Mouse (Mus musculus) liver, embryonic 13.5 days (tissue): Measurements from ENCODE around the gene Bola1. TPM values are rescaled to one million over a fixed set of nuclear protein-coding genes. Genes with fewer than 3 reads are reported as not detected.
"Not testable (repeated sequence)": the region's sequence is repeated elsewhere in the genome, so short reads cannot be mapped to it uniquely, and the experiment has no call there.

Source experiments
- ATAC-seq: fragments of 200-750 bp; cut with Nextera tagmentation; 2 replicates; pipeline ENCODE4 v1.8.0; 2017; ENCODE audit warnings: low read depth, mild to moderate bottlenecking, moderate number of reproducible peaks, moderate library complexity
- DNase-seq: peaks from one replicate; pipeline ENCODE4 v3.0.0; 2022
- H3K27ac ChIP-seq: fragments of 300-500 bp; sonication (generic); 2 replicates; pipeline ENCODE4 v1.5.1; 2015; ENCODE audit warnings: moderate library complexity, mild to moderate bottlenecking, inconsistent platforms
- H3K27me3 ChIP-seq: fragments of 300-500 bp; sonication (generic); 2 replicates; pipeline ENCODE4 v1.6.1; 2015; ENCODE audit warnings: mild to moderate bottlenecking, inconsistent platforms
- H3K36me3 ChIP-seq: fragments of 300-500 bp; sonication (generic); 2 replicates; pipeline ENCODE4 v1.6.1; 2015; ENCODE audit warnings: mild to moderate bottlenecking, inconsistent platforms
- H3K4me1 ChIP-seq: fragments of 300-500 bp; sonication (generic); replicated peaks from 2 replicates; pipeline ENCODE4 v1.6.1; 2015; ENCODE audit warnings: inconsistent platforms
- H3K4me2 ChIP-seq: fragments of 300-500 bp; sonication (generic); 2 replicates; pipeline ENCODE4 v1.6.1; 2015; ENCODE audit warnings: inconsistent platforms, mild to moderate bottlenecking, moderate library complexity
- H3K4me3 ChIP-seq: fragments of 300-500 bp; sonication (generic); replicated peaks from 2 replicates; pipeline ENCODE4 v1.5.1; 2015; ENCODE audit warnings: mild to moderate bottlenecking, inconsistent platforms
- H3K9ac ChIP-seq: fragments of 300-500 bp; sonication (generic); 2 replicates; pipeline ENCODE4 v1.6.1; 2015; ENCODE audit warnings: mild to moderate bottlenecking, inconsistent platforms
- H3K9me3 ChIP-seq: fragments of 300-500 bp; sonication (generic); replicated peaks from 2 replicates; pipeline ENCODE4 v1.6.1; 2016; ENCODE audit warnings: inconsistent platforms
- WGBS: fragments of 180-500 bp; shearing (Covaris S2); methylation state at CpG from one replicate; pipeline ENCODE4 v1.1.7; 2015; ENCODE audit not compliant: insufficient replicate concordance; 5-methylcytosine and 5-hydroxymethylcytosine counted together
- polyA plus RNA-seq: library from polyadenylated mRNA; unstranded; fragments of >200 nt; fragmentation: Nextera tagmentation; extraction: Ambion mirVana; gene quantifications from 2 replicates; pipeline ENCODE4 v1.2.1, GENCODE M21; 2015

Bola1 gene
- polyA plus RNA-seq, 1 experiment from 2014 or later = 56.1 TPM

DNA sequence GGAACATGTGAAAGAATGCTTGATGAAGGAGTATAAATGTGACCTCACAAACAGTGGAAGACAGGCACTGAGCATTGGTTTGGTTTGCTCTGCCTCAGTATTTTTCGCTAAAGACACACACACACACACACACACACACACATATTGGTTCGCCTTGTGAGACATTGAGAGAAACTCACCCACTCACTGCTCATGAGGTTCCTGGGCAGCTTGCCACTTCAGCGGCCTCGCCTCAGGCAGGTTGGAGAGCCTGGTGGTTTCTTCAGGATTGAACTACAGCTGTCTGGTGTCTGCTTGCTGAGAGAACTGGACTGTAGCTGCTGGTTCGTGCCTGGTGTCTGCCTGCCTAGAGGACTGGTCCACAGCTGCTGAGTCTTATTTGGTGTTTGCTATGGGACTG, 40.7 kb upstream of the Bola1 start:
- Histone ChIP-seq H3K9ac (no peak overlapping the region), H3K27ac (no peak overlapping the region), H3K9me3 (no peaks in the 10 kb centered on the region), H3K27me3 (no peaks in the 10 kb centered on the region), H3K36me3 (no peaks in the 10 kb centered on the region), H3K4me2 (no peak overlapping the region), H3K4me3 (no peak overlapping the region), H3K4me1 (peaks cover 53% of the 10 kb centered on the region)
- ATAC-seq (no peak), DNase-seq (no peak)
- WGBS = 74% methylated on average over 5 of the region's 5 CpGs

DNA sequence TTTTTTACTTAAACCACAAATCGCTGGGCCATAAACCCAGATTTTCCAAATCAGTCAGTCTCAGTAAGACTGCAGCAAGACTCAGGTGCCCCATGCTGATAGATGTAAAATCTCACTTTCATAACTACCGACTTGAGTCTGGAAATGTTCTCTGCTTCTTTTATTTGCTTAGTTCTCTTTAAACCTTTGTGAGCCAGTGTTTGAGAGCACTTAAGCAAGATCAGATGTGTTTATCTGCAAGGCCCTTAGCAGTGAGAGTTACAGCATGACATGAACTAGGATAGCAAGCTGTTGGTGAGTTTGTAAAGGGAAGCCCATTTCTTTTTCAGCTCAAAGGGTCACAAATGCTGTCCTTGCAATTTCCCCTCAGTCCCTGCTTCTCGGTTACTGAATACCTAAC, 37.7 kb upstream of the Bola1 start:
- Histone ChIP-seq H3K27me3 (no peaks in the 10 kb centered on the region), H3K36me3 (no peaks in the 10 kb centered on the region), H3K4me2 (no peak overlapping the region), H3K27ac (no peak overlapping the region), H3K4me1 (peaks cover 65% of the 10 kb centered on the region), H3K9me3 (no peaks in the 10 kb centered on the region), H3K9ac (no peak overlapping the region), H3K4me3 (no peak overlapping the region)
- ATAC-seq = no peak
- no peak for DNase-seq
- WGBS = 73% methylated on average over 3 of the region's 3 CpGs

DNA sequence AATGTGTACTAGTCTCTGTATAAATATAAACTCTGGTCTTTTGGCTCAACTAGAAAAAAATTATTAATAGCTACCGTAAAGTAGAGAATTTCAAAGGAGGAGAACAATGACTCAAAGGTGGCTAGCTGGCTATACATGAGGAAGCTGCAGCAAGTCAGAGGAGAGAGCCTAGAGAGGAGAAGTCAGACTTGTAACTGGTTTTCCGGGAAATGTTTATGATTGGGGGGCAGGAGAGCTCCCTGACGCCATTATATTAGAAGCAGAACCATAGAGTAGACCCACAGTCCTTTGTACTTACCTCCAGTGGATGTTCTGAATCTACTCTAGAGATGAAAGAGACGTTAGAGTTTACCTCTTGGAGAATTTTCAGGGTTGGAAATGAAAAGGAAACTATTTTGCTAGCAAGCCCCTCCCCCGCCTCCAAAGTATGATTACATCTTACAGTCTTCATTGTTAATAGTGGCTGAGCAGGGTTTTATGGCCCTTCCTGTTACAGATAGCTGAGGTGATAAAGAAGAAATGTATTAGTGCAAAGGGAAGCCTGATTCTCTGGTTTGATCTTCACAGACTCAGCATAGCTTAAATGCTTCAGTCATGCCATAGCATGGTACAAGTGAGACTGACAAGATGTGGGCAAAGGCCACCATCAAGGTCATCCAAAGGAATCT, 36.6 kb upstream of the Bola1 start:
- Histone ChIP-seq H3K9me3 (no peaks in the 10 kb centered on the region), H3K4me2 (no peak overlapping the region), H3K27ac (peak overlapping the region; percentile 89; the same call in 1 of the 2 replicates), H3K9ac (peak overlapping the region; percentile 52), H3K27me3 (no peaks in the 10 kb centered on the region), H3K36me3 (no peaks in the 10 kb centered on the region), H3K4me3 (no peak overlapping the region), H3K4me1 (peaks cover 57% of the 10 kb centered on the region)
- ATAC-seq (no peak), DNase-seq (no peak)
- WGBS = 63% methylated on average over 5 of the region's 5 CpGs

DNA sequence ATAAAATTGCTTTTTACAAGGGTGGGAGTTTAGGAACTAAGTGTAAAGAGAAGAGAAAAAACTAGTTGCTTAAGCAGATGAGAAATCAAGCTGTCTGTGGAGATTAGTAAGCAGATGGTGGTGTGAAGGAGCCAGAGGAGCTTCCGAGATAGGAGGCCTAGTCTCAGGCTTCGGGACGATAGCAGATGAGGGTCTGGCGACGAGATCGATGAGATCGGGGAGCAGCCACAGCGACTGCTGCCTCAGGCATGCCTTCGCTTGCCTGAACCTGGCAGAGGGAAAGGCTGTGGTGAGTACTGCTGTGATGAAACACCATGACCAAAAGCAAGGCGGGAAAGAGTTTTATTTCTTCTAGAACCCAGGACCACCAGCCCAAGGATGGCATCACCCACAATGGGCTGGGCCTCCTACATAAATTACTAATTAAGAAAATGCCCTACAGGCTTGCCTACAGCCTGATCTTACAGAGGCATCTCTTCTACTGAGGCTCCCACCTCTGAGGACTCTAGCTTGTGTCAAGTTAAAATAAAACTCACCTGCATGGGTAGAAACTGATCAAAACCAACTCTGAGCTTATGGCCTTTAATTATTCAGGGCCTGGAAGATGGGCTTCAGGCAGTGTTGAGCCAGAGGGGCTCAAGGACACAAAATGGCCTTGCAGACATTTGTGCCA, 35.3 kb upstream of the Bola1 start:
- Histone ChIP-seq H3K9ac (peak overlapping the region; percentile 68), H3K4me1 (peaks cover 66% of the 10 kb centered on the region), H3K9me3 (no peaks in the 10 kb centered on the region), H3K4me2 (peak overlapping the region; percentile 49), H3K27me3 (no peaks in the 10 kb centered on the region), H3K4me3 (peak overlapping the region; percentile 20; the same call in 1 of the 2 replicates), H3K36me3 (no peaks in the 10 kb centered on the region), H3K27ac (peak overlapping the region; percentile 89)
- peak; percentile 77 for DNase-seq
- WGBS = 10% methylated on average over 10 of the region's 10 CpGs
- peak; percentile 93 for ATAC-seq

GRCm38 (mm10) chr3:96251787-96252186, 32.3 kb upstream of the Bola1 start:
- Histone ChIP-seq H3K4me3 (no peak overlapping the region), H3K4me2 (no peak overlapping the region), H3K4me1 (peaks cover 82% of the 10 kb centered on the region), H3K27ac (peak overlapping the region; percentile 57; the same call in 1 of the 2 replicates), H3K36me3 (no peaks in the 10 kb centered on the region), H3K9ac (no peak overlapping the region), H3K9me3 (no peaks in the 10 kb centered on the region), H3K27me3 (no peaks in the 10 kb centered on the region)
- DNase-seq = no peak
- WGBS = 73% methylated on average over 3 of the region's 3 CpGs
- no peak for ATAC-seq

GRCm38 (mm10) chr3:96250890-96251289, 31.4 kb upstream of the Bola1 start:
- Histone ChIP-seq H3K36me3 (no peaks in the 10 kb centered on the region), H3K9ac (peak overlapping the region; percentile 63), H3K27me3 (no peaks in the 10 kb centered on the region), H3K27ac (peak overlapping the region; percentile 93), H3K4me3 (no peak overlapping the region), H3K4me1 (peaks cover 75% of the 10 kb centered on the region), H3K9me3 (no peaks in the 10 kb centered on the region), H3K4me2 (peak overlapping the region; percentile 32)
- ATAC-seq (no peak), DNase-seq (no peak)
- WGBS = 49% methylated on average over 3 of the region's 3 CpGs

- peak overlapping the region; percentile 69 for H3K4me2 ChIP-seq
- no peak for DNase-seq
- WGBS = 62% methylated on average over 4 of the region's 4 CpGs
Measured at GRCm38 (mm10) chr3:96249034-96249345, 29.5 kb upstream of the Bola1 start.

DNA sequence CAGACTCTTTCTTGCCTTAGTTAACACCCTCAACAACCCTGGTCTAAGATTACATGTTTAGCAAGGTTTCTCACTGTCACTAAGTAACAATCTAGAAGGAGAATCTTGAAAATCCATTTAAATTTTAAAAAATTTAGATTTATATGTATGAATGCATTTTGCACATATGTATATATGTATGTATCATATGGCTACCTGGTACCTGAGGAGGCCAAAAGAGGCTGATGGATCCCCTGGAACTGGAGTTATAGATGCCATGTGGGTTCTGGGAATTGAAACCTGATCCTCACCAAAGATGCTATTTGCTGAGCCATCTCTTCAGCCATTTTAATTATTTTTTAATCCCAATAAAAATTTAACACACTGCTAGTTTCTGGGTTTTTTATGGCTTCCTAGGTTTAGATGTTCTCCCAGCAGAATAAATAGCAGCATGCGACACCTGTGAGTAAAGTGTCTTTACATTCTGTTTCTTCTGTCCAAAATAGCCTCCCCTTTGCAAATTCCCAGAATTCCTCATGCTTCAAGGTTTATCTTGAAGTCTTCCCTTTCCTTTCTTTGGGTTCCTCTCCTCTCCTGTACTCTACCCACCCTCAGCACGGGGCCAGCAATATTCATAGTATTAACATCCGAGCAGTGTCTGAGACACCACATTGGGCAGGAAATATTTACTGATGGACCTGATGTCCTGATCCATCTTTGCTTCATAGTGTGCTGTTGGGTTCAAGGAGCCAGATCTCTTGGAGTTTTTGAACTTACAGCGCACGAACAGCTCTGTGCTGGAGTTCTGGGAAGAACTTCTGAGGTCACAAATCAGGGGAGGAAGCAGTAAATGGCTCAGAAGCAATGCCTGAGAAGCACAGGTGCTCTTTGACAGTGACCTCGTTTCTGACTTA, 28.9 kb upstream of the Bola1 start:
- WGBS = 44% methylated on average over 6 of the region's 6 CpGs
- H3K27ac ChIP-seq = peak overlapping the region; percentile 93
- peak overlapping the region; percentile 69 for H3K4me2 ChIP-seq
- H3K9me3 ChIP-seq = no peaks in the 10 kb centered on the region
- peaks cover 67% of the 10 kb centered on the region for H3K4me1 ChIP-seq
- DNase-seq (no peak), ATAC-seq (no peak)
- no peaks in the 10 kb centered on the region for H3K27me3 ChIP-seq
- H3K4me3 ChIP-seq = peak overlapping the region; percentile 63
- H3K36me3 ChIP-seq = no peaks in the 10 kb centered on the region
- peak overlapping the region; percentile 82 for H3K9ac ChIP-seq

More at GRCm38 (mm10) chr3:96249034-96249345, 29.5 kb upstream of the Bola1 start:
- Histone ChIP-seq H3K36me3 (no peaks in the 10 kb centered on the region), H3K9me3 (no peaks in the 10 kb centered on the region), H3K27ac (peak overlapping the region; percentile 93), H3K4me1 (peaks cover 67% of the 10 kb centered on the region), H3K27me3 (no peaks in the 10 kb centered on the region), H3K9ac (peak overlapping the region; percentile 82), H3K4me3 (peak overlapping the region; percentile 63)
- ATAC-seq = no peak

DNA sequence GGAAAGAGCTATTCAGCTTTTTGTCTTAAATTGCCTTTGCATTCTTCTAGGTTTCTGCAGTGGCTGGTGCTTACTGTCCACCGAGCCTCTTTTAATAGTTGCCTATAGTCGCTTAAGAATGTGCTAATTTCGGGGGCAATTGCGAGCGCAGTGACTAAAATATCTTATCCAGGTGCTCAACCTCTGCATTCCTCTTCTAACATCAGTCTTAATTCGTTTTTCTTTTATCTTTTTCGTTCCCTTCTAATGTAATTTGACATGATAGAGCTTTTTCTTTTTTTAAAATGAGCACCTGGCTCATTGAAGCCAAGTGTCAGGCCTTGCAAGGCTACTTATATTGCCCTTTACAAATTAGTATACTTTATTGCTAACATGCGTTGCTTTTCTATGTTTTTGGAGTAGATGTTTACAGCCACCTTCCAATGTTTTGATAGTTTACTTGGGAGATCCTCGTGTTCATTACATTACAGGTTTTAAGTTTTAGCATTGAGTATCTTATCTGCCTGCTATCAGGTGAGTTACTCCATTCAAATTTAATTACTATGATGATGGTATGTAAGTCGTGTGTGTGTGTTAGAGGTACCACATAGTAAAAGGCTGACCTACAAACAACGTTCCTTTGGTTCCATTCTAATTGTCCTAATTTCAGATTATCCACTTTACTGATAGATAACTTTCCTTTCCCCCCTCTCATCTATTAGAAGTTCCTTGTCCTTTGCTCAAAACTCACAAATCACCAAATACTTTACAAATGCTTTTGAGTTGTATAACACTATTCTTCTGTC, 28.0 kb upstream of the Bola1 start:
- DNase-seq (no peak), ATAC-seq (no peak)
- peaks cover 66% of the 10 kb centered on the region for H3K4me1 ChIP-seq
- WGBS = 2% methylated on average over 11 of the region's 11 CpGs
- H3K27me3 ChIP-seq = no peaks in the 10 kb centered on the region
- no peaks in the 10 kb centered on the region for H3K9me3 ChIP-seq
- H3K27ac ChIP-seq = peak overlapping the region; percentile 93
- H3K4me3 ChIP-seq = peak overlapping the region; percentile 63
- H3K4me2 ChIP-seq = peak overlapping the region; percentile 69
- peak overlapping the region; percentile 82 for H3K9ac ChIP-seq
- no peaks in the 10 kb centered on the region for H3K36me3 ChIP-seq

DNA sequence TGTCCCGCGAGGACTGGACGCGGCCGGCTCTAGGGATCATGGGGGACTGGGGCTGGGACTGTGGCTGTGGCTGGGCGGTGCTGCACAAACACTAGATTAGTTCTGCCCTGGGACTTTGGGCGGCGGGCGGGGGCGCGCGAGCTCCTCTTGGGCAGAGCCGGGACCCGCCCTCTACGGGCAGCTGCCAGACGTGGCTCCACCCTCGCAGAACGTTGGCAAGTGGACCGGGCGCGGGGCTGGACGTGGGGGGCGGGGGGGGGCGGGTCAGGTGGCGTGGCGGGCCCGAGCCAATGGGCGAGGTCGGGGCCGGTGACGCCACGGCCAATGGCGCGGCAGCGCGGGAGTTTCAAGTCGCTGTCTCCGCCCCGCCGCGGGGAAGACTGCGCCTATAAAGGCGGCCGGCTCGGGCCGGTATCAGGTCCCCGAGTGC, 26.9 kb upstream of the Bola1 start, which contains the start of gene Hist2h3c1:
Gene Hist2h3c1 (plus strand): TSS at position 259 of the 430 bp plus-strand sequence.
- H3K4me1 ChIP-seq = peaks cover 72% of the 10 kb centered on the region
- peak within 1 kb of the TSS; percentile 69 for H3K4me2 ChIP-seq
- H3K9ac ChIP-seq = peak within 1 kb of the TSS; percentile 82
- not testable (repeated sequence) for DNase-seq, H3K9me3 ChIP-seq, H3K27me3 ChIP-seq, H3K36me3 ChIP-seq
- peak within 1 kb of the TSS; percentile 93 for H3K27ac ChIP-seq
- WGBS = no CpG with 5 or more reads among the region's 47 CpGs
- ATAC-seq = peak; percentile 83
- peak within 1 kb of the TSS; percentile 63 for H3K4me3 ChIP-seq
